Mouse (Mus musculus) left cerebral cortex, postnatal 4 days (tissue): ENCODE measurements around the gene Med9. TPM values are rescaled to one million over a fixed set of nuclear protein-coding genes. Genes with fewer than 3 reads are reported as not detected.

ENCODE experiments used
- DNase-seq: peaks from one replicate; pipeline ENCODE4 v3.0.0-alpha.2; 2022
- intact Hi-C: fragments of 180-260 bp; cut with DNase I; formaldehyde crosslinking; loops from one replicate; pipeline ENCODE4 v1.15.1; 2025
- total RNA-seq, 2 experiments: library from RNA; stranded (reverse); gene quantifications; 2 replicates each; pipeline ENCODE4 v1.2.3; 2021

The Med9 gene
- total RNA-seq = 10 to 100 TPM; 23.8 to 25.2 TPM

DNA sequence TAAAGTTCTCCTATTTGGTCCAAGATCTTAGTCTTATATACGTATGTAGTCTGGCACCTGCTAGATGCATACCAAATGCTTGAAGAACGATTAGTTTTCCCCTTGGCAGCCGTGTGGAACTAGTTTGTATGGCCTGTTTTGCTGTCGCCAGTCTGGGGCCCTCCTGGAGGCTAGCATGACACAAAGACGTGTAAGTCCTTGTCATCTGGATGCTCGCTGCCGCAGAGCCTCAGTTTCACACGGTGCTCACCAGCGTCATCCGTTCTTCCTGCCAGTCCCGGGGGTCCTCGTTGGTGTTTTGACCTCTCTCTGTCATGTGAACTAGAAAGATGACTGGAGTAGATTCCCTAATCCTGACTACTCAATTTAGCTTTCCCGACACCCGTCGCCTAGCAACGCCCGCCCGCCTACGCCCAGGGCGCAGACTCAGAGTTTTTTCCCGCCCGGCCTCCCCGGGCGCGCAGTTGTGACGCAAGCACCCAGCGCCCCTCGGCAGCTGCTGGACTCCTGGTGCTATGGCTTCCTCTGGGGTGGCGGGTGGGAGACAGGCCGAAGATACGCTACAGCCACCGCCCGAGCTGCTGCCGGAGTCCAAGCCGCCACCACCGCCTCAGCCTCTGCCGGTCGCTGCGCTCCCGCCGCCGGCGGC, at the start of gene Med9:
TSS of gene Med9 (plus strand) at position 455 of the 649 bp plus-strand sequence.
- peak; percentile 96 for DNase-seq
- intact Hi-C loops = no loop called here

DNA sequence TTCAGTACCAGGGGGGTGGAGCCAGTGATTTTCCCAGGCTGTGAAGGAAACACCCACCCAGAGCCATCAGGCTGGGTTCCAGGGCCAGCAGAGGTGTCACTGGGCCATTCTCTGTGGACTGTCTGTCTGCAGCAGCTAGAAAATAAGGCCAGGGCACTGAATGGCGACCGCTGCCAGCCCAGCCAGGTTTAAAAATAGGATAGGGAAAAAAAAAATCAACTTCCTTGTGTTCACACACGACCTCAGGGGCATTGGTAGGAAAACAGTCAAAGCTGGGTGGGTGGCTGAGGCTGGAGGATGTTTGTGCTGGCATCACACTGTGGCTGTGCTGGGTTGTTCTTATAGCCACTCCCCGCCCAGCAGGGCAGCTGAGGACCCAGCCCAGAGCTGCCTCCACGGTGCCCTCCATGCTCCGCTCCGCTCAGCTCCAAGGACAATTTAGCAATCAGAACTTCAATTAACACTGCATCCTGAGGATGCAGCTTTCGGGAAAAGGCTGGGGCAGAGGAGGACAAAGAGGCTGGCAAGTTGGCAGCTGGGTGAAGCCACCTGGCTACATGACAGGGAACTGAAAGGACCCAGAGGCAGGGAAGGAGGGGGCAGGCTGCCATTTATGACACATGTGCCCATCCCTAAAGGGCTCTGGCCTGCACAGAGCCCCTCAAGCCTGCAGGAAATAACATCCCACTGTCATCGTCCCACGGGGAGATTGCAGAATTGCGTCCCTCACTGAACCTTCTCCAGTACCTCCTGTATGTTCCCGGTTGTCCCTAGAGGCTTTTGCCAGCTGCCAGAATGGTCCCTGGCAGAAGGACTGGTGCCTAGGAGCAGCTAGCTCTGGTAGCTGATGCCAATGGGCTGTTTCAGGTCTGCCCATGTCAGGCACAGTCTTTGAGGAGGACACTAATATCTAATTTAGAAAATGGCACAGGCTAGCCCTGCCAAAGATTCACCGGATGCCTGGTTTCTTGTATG, 48.0 kb upstream of the Med9 start:
- intact Hi-C loops = no loop called here
- DNase-seq = peak; percentile 73

DNA sequence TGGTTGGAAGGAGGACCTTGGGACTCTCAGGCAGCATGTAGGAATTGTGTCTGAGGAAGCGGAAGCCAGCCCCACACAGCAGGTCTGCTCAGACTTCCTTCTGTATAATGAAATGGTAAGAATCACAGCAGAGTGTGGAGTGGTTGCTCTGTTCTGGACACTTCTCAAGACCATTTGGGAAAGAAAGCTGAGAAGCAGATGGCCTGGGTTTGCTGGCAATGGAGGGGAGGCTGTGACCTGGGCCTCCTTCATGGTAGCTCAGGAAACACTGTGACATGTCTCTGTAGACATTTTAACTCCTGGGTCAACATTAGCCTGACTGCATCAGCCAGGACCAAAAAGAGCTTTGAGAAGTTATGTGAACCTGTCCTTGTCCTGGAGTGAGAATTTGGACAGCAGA, 47.0 kb upstream of the Med9 start:
- intact Hi-C loops = no loop called here
- no peak for DNase-seq

DNA sequence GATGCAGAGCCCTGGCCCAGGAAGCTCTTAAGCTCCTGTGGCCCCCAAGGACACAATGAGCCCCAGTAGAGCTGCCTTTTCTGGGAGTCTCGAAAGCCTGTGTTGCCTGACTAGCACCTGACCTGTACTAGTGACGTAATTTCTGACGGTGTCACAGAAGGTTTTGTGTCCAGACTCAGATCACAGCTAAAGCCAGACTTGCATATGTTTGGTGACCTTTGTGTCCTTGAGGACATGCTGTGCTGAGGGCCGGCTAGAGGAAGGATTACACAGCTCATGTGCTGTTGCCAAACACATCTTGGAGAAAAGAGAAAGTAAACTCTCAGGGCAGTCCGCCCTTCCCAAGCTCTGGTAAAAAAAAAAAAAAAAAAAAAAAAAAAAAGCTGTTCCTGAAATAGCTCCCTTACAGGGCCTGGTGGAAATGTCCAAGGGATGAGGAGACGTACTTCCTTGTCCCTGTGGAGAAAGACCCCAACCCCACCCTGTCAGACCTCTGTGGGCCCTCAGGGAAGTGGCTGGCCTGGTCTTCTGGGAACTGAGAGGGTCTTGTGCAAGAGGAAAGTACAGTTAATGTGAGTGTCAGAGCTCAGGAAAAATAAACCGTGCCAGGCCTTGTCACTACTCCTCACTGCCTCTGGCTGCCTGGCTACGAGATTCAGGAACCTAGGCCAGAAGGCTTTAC, 45.8 kb upstream of the Med9 start:
- intact Hi-C loops = no loop called here
- DNase-seq = no peak

DNA sequence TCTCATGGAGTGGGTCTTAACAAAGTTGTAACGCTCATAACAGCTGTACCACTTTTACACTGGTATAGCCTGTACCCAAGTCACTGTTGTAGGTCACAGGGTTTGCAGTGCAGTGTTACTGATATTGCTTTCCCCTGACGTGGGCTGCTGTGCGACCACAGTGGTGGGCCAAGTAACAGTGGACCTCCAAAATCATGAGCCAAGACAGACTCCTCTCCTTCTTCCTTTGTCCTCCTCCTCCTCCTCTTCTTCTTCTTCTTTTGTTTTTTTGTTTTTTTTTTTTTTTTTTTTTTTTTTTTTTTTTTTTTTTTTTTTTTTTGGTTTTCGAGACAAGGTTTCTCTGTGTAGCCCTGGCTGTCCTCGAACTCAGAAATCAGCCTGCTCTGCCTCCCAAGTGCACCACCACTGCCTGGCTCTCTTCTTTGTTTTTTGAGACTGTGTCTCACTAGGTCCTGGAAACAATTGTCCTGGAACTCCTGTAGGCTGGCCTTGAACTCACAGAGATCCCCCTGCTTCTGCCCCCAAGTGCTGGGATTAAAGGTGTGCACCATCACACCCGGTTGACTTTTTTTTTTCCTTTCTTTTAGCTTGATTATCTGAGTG, 41.4 kb upstream of the Med9 start:
- DNase-seq = no peak
- intact Hi-C loops = no loop called here

DNA sequence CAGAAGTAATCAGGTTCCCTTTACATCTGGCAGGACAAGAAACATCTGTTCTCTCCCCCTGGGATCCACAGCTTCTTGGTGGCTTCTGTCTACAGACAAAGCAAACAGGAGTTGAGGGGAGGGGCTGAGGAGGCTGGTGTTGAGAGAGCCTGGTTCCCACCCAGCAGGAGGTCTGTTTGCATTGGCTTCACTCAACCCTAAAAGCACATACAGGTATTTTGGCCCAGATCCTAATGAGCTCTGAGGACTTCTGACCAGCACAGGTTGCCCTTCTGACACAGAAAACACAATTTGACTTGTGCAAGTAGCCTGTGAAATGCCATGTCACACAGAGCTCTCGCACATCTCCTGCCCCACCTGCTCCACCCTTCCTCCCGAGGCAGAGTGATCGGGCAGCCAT, 39.6 kb upstream of the Med9 start:
- intact Hi-C loops = no loop called here
- DNase-seq = no peak

DNA sequence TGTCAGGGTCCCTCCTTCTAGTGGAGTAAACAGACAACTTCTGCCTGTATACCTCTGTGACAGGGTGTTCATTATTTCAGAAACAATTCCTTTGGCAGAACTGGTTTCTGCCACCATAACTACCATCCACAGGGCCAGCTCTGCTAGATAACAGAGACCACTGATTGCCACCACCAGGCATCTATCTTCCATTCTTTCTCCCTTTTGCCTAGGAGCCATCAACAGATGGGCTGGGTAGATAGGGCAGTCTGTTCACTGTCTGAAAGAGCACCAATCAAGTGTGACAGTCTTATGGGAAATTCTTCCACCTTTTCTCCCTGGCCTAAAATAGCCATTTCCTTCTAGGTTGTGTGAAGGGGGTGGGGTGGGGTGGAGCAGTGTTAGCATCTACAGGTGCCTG, 37.4 kb upstream of the Med9 start:
- DNase-seq = no peak

DNA sequence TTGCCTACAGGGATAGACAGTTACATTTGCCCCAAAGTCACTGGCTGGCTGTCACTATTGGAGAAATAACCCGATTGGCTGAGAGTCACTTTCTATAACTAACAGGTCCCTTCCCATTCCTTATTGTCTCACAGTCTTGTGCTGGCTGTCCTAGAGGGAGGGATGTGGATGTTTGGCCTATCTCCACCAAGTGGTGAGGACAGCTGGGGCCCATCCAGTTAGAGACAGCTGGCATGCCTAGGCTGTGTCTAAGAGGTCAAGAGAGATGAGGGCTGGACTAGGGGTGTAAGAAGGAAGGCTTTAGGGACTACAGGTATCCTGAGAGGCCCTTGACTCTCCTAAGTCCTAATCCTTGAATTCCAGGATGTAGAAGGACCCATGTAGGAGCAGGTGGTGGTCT, 36.5 kb upstream of the Med9 start:
- intact Hi-C loops = no loop called here
- DNase-seq = no peak

More for the DNA sequence above, 37.4 kb upstream of the Med9 start:
- intact Hi-C loops = no loop called here

DNA sequence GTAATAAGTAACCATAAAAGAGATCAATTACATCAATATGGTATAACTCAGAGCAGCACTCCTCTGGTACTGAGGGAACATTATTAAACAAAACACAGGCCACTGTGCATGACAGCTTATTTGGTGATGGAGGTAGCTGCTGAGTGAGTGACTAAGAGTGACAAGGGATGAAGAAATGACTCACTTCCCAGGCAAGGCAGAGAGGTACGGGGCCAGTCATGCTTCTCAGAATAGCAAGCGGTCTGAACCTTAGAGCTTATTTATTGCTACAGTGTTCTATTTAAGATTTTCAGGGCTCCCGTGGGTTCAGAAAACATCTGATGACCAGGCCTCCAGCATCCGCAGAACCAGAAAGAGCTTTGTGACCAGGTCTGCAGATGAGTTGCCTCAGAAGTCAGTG, 34.3 kb upstream of the Med9 start:
- intact Hi-C loops = no loop called here

DNA sequence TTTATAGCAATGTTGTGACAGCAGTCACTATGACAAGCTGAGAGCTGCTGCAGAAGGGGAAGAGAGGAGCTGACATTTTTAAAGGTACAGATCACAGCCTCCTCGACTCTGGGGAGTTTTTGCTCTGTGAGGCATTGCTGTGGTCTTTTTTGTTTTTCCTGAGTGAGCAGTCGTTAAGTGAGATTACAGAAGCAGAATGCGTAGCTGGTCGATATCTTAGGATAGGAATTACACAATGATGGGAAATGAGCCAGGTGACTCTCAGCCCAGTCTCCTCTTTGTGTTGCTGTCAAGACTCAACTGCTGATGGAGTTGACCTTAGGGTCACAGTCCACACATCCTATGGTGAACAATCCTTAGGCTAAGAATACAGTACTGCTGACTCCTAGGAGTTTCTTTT, 30.0 kb upstream of the Med9 start:
- DNase-seq = no peak
- intact Hi-C loops = no loop called here

More for the DNA sequence above, 34.3 kb upstream of the Med9 start:
- DNase-seq = no peak

DNA sequence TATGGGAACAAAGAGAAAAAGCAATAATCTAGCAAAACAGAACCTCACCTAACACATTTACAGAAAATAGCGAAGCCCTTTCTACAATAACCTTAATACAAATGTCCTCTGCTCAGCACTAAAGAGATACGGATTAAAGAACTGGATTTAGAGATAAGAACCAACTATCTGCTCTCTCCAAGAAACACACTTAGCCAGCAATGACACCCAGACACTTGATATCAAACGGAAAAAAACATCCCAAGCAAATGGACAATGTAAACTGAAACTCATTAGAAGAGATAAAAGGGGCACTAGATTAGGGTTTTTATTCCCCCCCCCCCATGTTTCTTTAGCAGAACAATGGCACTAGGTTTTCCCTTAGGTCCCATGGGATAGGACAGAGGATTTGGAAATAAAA, 28.6 kb upstream of the Med9 start:
- intact Hi-C loops = no loop called here
- no peak for DNase-seq

DNA sequence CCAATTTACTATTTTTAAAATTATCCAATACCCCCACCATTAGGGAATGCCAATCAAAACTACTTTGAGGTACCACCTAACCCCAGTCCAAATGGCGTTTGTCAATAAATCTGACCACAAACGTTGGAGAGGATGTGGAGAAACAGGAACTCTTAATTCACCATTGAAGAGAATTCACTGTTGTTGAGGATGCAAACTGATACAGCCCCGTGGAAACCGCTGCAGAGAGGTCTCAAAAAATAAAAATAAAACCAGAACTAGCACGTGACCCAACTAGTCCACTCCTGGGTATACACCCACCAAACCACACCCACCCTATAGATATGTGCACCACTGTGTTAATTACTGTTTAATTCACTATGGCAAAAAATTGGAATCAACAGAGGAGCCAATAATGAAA, 27.7 kb upstream of the Med9 start:
- no peak for DNase-seq
- intact Hi-C loops = no loop called here

DNA sequence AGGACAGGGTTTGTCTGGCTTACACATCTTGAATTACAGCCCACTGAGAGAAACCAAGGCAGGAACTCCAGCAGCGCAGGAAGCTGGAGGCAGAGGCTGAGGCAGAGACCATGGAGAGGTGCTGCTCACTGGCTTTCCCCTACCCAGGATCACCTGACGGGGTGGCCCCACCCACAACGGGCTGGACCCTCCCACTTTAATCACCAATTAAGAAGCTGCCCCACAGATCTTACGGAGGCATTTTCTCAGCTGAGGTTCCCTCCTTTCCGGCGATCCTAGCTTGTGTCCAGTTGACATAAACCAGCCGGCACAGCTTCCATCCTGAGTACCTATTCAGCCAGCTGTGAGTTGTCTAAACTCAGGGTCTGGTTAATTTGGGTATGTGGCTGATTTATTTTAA, 26.7 kb upstream of the Med9 start:
- intact Hi-C loops = no loop called here
- DNase-seq = no peak

DNA sequence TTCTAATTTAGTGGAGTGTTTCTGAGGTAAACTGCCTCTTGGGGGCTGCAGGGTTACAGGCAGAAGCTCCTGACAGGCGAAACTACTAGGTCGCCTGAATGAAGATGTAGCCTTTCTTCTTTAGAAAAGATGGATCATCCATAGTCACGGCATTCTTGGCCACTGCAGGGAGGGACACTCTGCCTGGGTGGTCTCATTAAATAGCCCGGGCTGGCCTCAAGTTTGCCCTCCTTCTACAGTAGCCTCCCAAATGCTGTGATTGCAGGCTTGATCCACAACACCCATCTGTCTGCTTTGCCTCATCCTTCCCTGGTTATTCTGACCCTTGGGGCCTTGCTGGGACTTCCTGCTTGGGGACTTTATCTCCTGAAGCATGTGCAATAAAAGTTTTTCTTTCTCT, 18.0 kb upstream of the Med9 start:
- intact Hi-C loops = no loop called here

DNA sequence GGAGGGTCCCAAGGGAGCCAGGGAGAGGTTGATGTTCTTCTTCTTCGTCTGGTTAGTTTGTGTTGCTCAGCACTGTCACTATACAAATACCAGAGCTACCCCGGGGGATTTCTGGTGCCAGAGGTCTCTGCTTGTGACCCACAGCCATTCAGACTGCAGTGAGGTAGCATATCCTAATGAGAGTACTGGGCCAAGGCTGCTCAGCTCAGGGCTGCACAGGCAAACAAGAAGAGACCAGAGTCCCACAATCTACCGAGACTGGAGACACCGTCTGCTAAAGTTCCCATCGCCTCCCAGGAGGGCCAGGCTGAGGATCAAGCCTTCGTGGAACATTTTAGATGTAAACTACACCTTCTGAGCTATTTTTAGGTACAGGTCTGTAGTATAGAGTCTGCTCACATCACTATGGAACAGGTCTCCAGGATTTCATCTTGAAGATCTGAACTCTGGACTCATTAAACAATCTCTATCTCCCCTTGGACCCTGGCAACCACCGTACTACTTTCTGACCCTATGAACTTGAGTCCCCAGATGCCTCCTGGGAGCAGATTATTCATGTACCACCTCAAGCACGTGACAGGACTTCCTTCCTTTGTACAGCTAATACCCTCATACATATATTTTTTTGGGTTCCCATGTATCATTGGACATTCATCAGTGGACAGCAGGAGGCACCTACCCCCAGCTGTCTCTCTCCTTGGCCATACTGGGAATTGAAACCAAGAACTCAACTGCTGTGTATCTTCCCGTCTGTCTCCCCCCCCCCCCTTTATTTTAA, 15.3 kb upstream of the Med9 start:
- no peak for DNase-seq
- intact Hi-C loops = no loop called here

More for the DNA sequence above, 18.0 kb upstream of the Med9 start:
- no peak for DNase-seq

DNA sequence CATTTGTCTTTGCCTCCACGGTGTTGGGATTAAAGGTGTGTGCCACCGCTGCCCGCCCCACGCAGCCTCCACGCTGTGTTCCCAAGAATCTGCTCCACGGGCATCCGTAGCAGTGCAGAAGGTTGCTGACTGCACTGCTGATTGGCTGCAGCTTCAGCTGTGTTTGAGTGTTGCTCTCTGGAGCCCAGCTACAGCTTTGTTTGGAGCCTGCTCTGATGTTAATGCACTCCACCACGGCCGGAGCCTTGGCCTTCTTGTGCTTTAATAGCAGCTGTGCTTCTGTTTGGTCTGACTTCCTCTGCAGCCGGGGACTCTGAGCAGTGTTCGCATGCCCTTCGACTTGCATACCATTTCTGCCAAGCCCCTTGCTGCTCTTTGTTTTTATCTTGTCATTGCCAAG, 14.1 kb upstream of the Med9 start:
- intact Hi-C loops = no loop called here
- DNase-seq = no peak

DNA sequence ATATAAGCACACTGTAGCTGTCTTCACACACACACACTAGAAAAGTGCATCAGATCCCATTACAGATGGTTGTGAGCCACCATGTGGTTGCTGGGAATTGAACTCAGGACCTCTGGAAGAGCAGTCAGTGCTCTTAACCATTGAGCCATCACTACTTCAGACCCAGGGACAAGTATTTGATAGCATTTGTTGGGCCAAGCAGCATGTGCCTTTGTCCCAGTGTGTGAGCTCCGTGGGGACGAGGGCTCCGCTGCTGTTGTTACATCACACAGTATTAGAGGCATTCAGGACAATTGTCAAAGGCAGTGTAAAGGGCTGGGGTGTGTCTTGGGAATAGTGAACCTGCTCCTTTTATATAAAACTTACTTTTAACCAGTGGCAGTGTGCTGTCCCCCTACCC, 11.0 kb upstream of the Med9 start:
- no peak for DNase-seq
- intact Hi-C loops = no loop called here

DNA sequence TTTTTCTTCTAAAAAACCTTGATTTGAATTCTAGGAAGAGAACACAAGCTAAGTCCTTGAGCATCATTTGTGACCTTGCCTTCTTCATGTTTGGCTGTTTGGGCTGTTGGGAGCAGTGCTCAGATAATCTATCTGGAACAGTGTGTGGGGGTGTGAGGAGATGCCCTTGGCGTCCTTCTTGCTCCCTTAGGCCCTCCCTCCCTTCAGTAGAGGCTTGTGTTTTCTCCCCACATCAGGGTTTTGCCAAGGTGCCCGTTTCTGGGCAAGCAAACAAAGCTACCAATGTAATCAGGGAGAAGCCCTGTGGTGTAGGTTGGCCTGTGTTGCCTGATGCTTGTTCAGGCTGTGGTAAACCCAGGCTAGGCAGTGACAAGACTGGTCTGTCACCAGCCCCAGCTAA, 10.4 kb upstream of the Med9 start:
- no peak for DNase-seq
- intact Hi-C loops = no loop called here

DNA sequence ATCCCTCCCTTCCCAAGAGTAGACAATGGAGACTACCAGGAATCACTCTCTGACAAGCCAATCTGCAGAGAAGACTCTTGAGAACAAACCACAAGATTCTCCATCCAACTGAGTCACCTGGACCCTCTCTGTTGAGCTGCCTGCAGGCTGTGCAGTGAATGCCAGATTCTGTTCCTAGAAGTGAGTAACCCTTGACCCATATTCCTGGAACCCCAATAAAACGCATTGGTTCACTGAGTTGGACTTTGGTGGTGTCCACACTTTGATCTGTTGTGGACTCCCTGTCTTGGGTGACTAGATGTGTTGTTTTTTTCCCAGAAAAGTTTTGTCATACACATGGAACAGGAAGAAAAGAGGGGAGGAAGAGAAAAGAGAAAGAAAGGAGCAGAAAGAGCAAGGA, 8.2 kb upstream of the Med9 start:
- no peak for DNase-seq
- intact Hi-C loops = no loop called here

DNA sequence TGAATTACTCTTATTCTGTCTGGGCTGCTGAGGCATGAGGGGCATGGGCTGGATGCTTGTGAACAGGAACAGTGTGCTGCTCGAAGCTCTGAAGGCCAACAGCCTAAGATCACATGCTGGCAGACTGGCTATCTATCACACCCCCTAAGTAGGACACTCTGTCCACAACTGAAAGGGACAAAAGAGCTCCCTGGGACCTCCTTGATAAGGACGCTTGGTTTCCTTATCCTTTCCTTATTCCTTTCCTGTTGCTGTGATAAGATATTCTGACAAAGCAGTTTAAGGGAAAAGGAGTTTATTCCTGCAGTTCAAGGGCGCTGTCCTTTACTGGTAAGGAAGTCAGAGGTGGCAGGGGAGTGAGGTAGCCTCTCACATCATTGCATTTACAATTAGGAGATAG, 7.4 kb upstream of the Med9 start:
- DNase-seq = no peak
- intact Hi-C loops = no loop called here
